9 mouse cellular contexts compared by ENCODE assay signal in the genomic region with DNA sequence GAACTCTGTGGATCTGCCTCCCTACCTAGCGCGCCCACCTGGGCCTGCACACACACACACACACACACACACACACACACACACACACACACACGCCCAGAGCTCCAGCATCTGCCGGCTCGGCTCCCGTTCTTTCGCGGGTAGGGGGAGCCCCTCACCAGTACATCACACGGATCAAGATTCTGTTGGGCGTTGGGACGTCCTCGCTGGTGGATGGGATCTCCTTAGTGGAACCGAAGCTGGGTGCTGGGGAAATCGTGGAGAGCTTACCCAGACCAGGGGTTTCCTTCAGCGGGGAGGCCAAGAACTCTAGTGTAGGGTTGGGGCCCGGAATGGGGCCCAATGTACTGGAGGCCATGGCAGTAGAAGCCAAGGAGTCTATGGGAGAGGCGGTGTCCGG. TPM values are rescaled to one million over a fixed set of nuclear protein-coding genes. Genes with fewer than 3 reads are reported as not detected.
DNase-seq lines count a peak whose midpoint lies in the region; ATAC-seq and TF ChIP-seq lines count a peak whose summit lies in the region.
"Had no signal": no experiment of that assay in that cellular context is flagged by ENCODE, and none has a peak within 500 bp of the region (broad histone marks: within the 10 kb centered on the region; RNA-seq: fewer than 3 reads in every experiment).

No protein-coding gene starts in this region.

- peak overlapping the region; percentile 66 for H3K4me2 ChIP-seq in heart, embryonic 11.5 days
- H3K4me2 ChIP-seq in liver, embryonic 13.5 days, result peak overlapping the region; percentile 37

- peak overlapping the region; percentile 39 for H3K4me3 ChIP-seq in heart, embryonic 11.5 days (ENCODE audit: low read depth, low read length)
- no peak overlapping the region for H3K4me3 ChIP-seq in heart, adult 2 months
- H3K4me3 ChIP-seq in liver, embryonic 13.5 days (replicated peaks), result peak overlapping the region; percentile 18; the same call in 1 of the 2 replicates

- TF ChIP-seq EP300 in heart, adult 2 months (IDR thresholded peaks at IDR 0.05; ENCODE audit: insufficient read depth, low read depth, low read length), result no peak

- no peak for TF ChIP-seq POLR2A in heart, adult 2 months (IDR thresholded peaks at IDR 0.05; ENCODE audit: insufficient read depth, low read depth, low read length)

- 2% methylated on average over 18 of the region's 18 CpGs for WGBS in heart, embryonic 11.5 days (ENCODE audit: insufficient replicate concordance)
- WGBS in heart, adult 2 months, result 2% methylated on average over 18 of the region's 18 CpGs
- 2% methylated on average over 18 of the region's 18 CpGs for WGBS in liver, embryonic 13.5 days (ENCODE audit: insufficient replicate concordance)

- TF ChIP-seq CTCF in heart, adult 2 months (IDR thresholded peaks at IDR 0.05), result no peak

- H3K27ac ChIP-seq in heart, embryonic 11.5 days (ENCODE audit: low read depth, low read length), result no peak overlapping the region
- no peak overlapping the region for H3K27ac ChIP-seq in heart, adult 2 months
- H3K27ac ChIP-seq in liver, embryonic 13.5 days, result no peak overlapping the region

- ATAC-seq in heart, embryonic 11.5 days (replicated peaks; ENCODE audit: insufficient number of reproducible peaks, low FRiP score, low TSS enrichment), result no peak
- ATAC-seq in liver, embryonic 13.5 days (ENCODE audit: low read depth), result no peak
- ATAC-seq in megakaryocyte-erythroid progenitor cell, adult 5-6 weeks (replicated peaks; ENCODE audit: low FRiP score, low TSS enrichment, poor library complexity, severe bottlenecking), result no peak
- no peak for ATAC-seq in erythroid progenitor cell, adult 5-6 weeks (replicated peaks; ENCODE audit: low FRiP score, poor library complexity, severe bottlenecking)

- H3K4me1 ChIP-seq in heart, embryonic 11.5 days (ENCODE audit: control insufficient read depth, insufficient read depth, low read length), result peaks cover 7% of the 10 kb centered on the region
- no peaks in the 10 kb centered on the region for H3K4me1 ChIP-seq in heart, adult 2 months (ENCODE audit: control insufficient read depth, insufficient read depth, low read length)
- H3K4me1 ChIP-seq in liver, embryonic 13.5 days (replicated peaks), result peaks cover 17% of the 10 kb centered on the region

- 0 out of 2 replicates have a peak overlapping the region, but pooled peaks have one; percentile 39 for H3K9ac ChIP-seq in heart, embryonic 11.5 days (ENCODE audit: low read depth, low read length)
- no peak overlapping the region for H3K9ac ChIP-seq in heart, adult 2 months (ENCODE audit: low read depth, low read length)
- no peak overlapping the region for H3K9ac ChIP-seq in liver, embryonic 13.5 days

- H3K9me3 ChIP-seq in heart, embryonic 11.5 days (replicated peaks; ENCODE audit: control insufficient read depth, low read length), result no peaks in the 10 kb centered on the region
- H3K9me3 ChIP-seq in liver, embryonic 13.5 days (replicated peaks), result no peaks in the 10 kb centered on the region

- H3K79me2 ChIP-seq in heart, adult 2 months (replicated peaks; ENCODE audit: control insufficient read depth, insufficient read depth, low read length), result no peaks in the 10 kb centered on the region

- no peaks in the 10 kb centered on the region for H3K36me3 ChIP-seq in heart, embryonic 11.5 days (ENCODE audit: control insufficient read depth, insufficient read depth, low read length)
- H3K36me3 ChIP-seq in heart, adult 2 months (ENCODE audit: control insufficient read depth, insufficient read depth, low read length), result no peaks in the 10 kb centered on the region
- H3K36me3 ChIP-seq in liver, embryonic 13.5 days, result no peaks in the 10 kb centered on the region

- DNase-seq in heart, adult 2 months, result no peak
- peak; percentile 52 for DNase-seq in thymus, postnatal 4 days
- no peak for DNase-seq in thymus, postnatal 36 days
- no peak for DNase-seq in liver, embryonic 13.5 days
- no peak for DNase-seq in layer of hippocampus, postnatal 14 days (ENCODE audit: low spot score in 2 of 2)

- intact Hi-C loops in heart, adult 2 months (cut with DNase I), result no loop called here

- H3K27me3 ChIP-seq in heart, embryonic 11.5 days (ENCODE audit: control insufficient read depth, insufficient read depth, low read length), result peaks cover 63% of the 10 kb centered on the region
- H3K27me3 ChIP-seq in heart, adult 2 months (ENCODE audit: control insufficient read depth, insufficient read depth, low read length), result peaks cover 16% of the 10 kb centered on the region
- peaks cover 81% of the 10 kb centered on the region for H3K27me3 ChIP-seq in liver, embryonic 13.5 days

RNA-seq across cellular contexts. Expression of gene Selenov, which starts 0.8 kb away (rescaled TPM):
- not detected in 2 replicates for polyA plus RNA-seq in heart, embryonic 11.5 days (2014; fragmentation: Nextera tagmentation; extraction: Ambion mirVana)
- not detected for total RNA-seq in heart, adult 2 months (2021)
- polyA plus RNA-seq in heart, adult 2 months (2012; rRNA removed), result 0.08 TPM in 1 of 2 replicates, not detected in the other
- not detected in 2 replicates for polyA plus RNA-seq in liver, embryonic 13.5 days (2015; fragmentation: Nextera tagmentation; extraction: Ambion mirVana)
- total RNA-seq in layer of hippocampus, postnatal 14 days (2021), result 1 to 10 TPM; 2.4 to 3.0 TPM
- not detected in 2 replicates for total RNA-seq in megakaryocyte-erythroid progenitor cell, adult 5-6 weeks (2014; fragmentation: Nextera tagmentation)
- not detected in 2 replicates for total RNA-seq in megakaryocyte-erythroid progenitor cell, adult 5-6 weeks (2017)
- total RNA-seq in erythroid progenitor cell, adult 5-6 weeks (2015; ENCODE audit: low replicate concordance), result not detected in 2 replicates
- not detected in 2 replicates for total RNA-seq in erythroid progenitor cell, adult 5-6 weeks (2017; ENCODE audit: low replicate concordance)
- polyA plus RNA-seq: C2C12 had no signal

RNA-seq across cellular contexts. Expression of gene Dll3, which starts 11.9 kb away (rescaled TPM):
- polyA plus RNA-seq in heart, embryonic 11.5 days (2014; fragmentation: Nextera tagmentation; extraction: Ambion mirVana), result 0.24 and 0.43 TPM in 2 replicates
- not detected for total RNA-seq in heart, adult 2 months (2021)
- not detected in 2 replicates for polyA plus RNA-seq in heart, adult 2 months (2012; rRNA removed)
- 0.06 and 0.07 TPM in 2 replicates for polyA plus RNA-seq in liver, embryonic 13.5 days (2015; fragmentation: Nextera tagmentation; extraction: Ambion mirVana)
- 1 to 10 TPM; 4.9 to 5.1 TPM for total RNA-seq in layer of hippocampus, postnatal 14 days (2021)
- total RNA-seq in megakaryocyte-erythroid progenitor cell, adult 5-6 weeks (2014; fragmentation: Nextera tagmentation), result 0.45 TPM in 1 of 2 replicates, not detected in the other
- not detected in 2 replicates for total RNA-seq in megakaryocyte-erythroid progenitor cell, adult 5-6 weeks (2017)
- not detected in 2 replicates for total RNA-seq in erythroid progenitor cell, adult 5-6 weeks (2015; ENCODE audit: low replicate concordance)
- total RNA-seq in erythroid progenitor cell, adult 5-6 weeks (2017; ENCODE audit: low replicate concordance), result not detected in 2 replicates

RNA-seq across cellular contexts. Expression of gene Eid2b, which starts 12.6 kb away (rescaled TPM):
- 6.3 and 8.1 TPM in 2 replicates for polyA plus RNA-seq in heart, embryonic 11.5 days (2014; fragmentation: Nextera tagmentation; extraction: Ambion mirVana)
- total RNA-seq in heart, adult 2 months (2021), result 10 to 100 TPM; 11.2 to 13.0 TPM
- polyA plus RNA-seq in heart, adult 2 months (2012; rRNA removed), result 6.7 and 7.2 TPM in 2 replicates
- polyA plus RNA-seq in liver, embryonic 13.5 days (2015; fragmentation: Nextera tagmentation; extraction: Ambion mirVana), result 2.5 and 2.6 TPM in 2 replicates
- 10 to 100 TPM; 40.5 to 41.4 TPM for total RNA-seq in layer of hippocampus, postnatal 14 days (2021)
- total RNA-seq in megakaryocyte-erythroid progenitor cell, adult 5-6 weeks (2014; fragmentation: Nextera tagmentation), result 2.1 and 2.9 TPM in 2 replicates
- 0.38 and 1.4 TPM in 2 replicates for total RNA-seq in megakaryocyte-erythroid progenitor cell, adult 5-6 weeks (2017)
- 5.4 TPM in 1 of 2 replicates, not detected in the other for total RNA-seq in erythroid progenitor cell, adult 5-6 weeks (2015; ENCODE audit: low replicate concordance)
- 2.1 TPM in 1 of 2 replicates, not detected in the other for total RNA-seq in erythroid progenitor cell, adult 5-6 weeks (2017; ENCODE audit: low replicate concordance)

RNA-seq across cellular contexts. Expression of gene Timm50, which starts 21.7 kb away (rescaled TPM):
- polyA plus RNA-seq in heart, embryonic 11.5 days (2014; fragmentation: Nextera tagmentation; extraction: Ambion mirVana), result 139 and 141 TPM in 2 replicates
- 10 to 100 TPM; 60.0 to 63.5 TPM for total RNA-seq in heart, adult 2 months (2021)
- polyA plus RNA-seq in heart, adult 2 months (2012; rRNA removed), result 63.0 and 72.8 TPM in 2 replicates
- 114 and 118 TPM in 2 replicates for polyA plus RNA-seq in liver, embryonic 13.5 days (2015; fragmentation: Nextera tagmentation; extraction: Ambion mirVana)
- 10 to 100 TPM; 40.1 to 44.8 TPM for total RNA-seq in layer of hippocampus, postnatal 14 days (2021)
- total RNA-seq in megakaryocyte-erythroid progenitor cell, adult 5-6 weeks (2014; fragmentation: Nextera tagmentation), result 77.5 and 91.2 TPM in 2 replicates
- 31.5 and 66.9 TPM in 2 replicates for total RNA-seq in megakaryocyte-erythroid progenitor cell, adult 5-6 weeks (2017)
- total RNA-seq in erythroid progenitor cell, adult 5-6 weeks (2015; ENCODE audit: low replicate concordance), result 15.9 and 16.3 TPM in 2 replicates
- total RNA-seq in erythroid progenitor cell, adult 5-6 weeks (2017; ENCODE audit: low replicate concordance), result 7.8 and 12.7 TPM in 2 replicates

RNA-seq across cellular contexts. Expression of gene Eid2, which starts 22.5 kb away (rescaled TPM):
- 5.4 TPM in 2 replicates for polyA plus RNA-seq in heart, embryonic 11.5 days (2014; fragmentation: Nextera tagmentation; extraction: Ambion mirVana)
- total RNA-seq in heart, adult 2 months (2021), result 10 to 100 TPM; 11.2 to 11.9 TPM
- 4.2 and 4.6 TPM in 2 replicates for polyA plus RNA-seq in heart, adult 2 months (2012; rRNA removed)
- 0.28 and 0.40 TPM in 2 replicates for polyA plus RNA-seq in liver, embryonic 13.5 days (2015; fragmentation: Nextera tagmentation; extraction: Ambion mirVana)
- total RNA-seq in layer of hippocampus, postnatal 14 days (2021), result 10 to 100 TPM; 65.7 to 66.1 TPM
- 2.2 and 4.2 TPM in 2 replicates for total RNA-seq in megakaryocyte-erythroid progenitor cell, adult 5-6 weeks (2014; fragmentation: Nextera tagmentation)
- total RNA-seq in megakaryocyte-erythroid progenitor cell, adult 5-6 weeks (2017), result 2.0 and 2.9 TPM in 2 replicates
- 10.1 TPM in 1 of 2 replicates, not detected in the other for total RNA-seq in erythroid progenitor cell, adult 5-6 weeks (2015; ENCODE audit: low replicate concordance)
- total RNA-seq in erythroid progenitor cell, adult 5-6 weeks (2017; ENCODE audit: low replicate concordance), result 3.3 TPM in 1 of 2 replicates, not detected in the other

Comparison
In these comparisons a context has a peak if more than half of its experiments do, and no peak if none do; other contexts are left out.
1. RNA of gene Dll3, which starts 11.9 kb away (total RNA-seq): 4.9 to 5.1 TPM in layer of hippocampus, postnatal 14 days; not detected in erythroid progenitor cell, adult 5-6 weeks, not detected in heart, adult 2 months and 0.45 TPM in megakaryocyte-erythroid progenitor cell, adult 5-6 weeks; every median in the first group is over 4 times any median in the second.